Mouse (Mus musculus): ENCODE measurements around the gene Gm11027. TPM values are rescaled to one million over a fixed set of nuclear protein-coding genes. Genes with fewer than 3 reads are reported as not detected.

Gm11027 gene
- polyA plus RNA-seq, 1 experiment, result not detected

DNA sequence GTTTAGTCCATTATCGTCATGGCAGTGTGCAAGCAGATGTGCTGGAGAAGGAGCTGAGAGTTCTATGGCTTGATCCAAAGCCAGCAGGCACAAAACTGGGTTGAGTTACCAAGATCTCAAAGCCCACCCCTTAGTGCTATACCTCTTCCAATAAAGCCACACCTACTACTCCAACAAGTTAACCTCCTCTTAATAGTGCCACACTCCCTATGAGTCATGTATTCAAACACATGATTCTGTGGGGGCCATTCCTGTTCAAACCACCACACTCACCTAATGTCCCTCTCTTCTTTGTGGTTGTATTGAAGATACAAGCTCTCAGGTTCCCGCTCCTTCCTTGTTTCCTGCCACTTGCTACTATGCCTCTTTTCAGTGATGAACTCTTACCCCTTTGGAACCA lies 24.7 kb downstream of the Gm11027 start:
- no peak for TF ChIP-seq POLR2A (IDR thresholded peaks at IDR 0.05; ENCODE audit: borderline replicate concordance, insufficient read depth, low read length)
- no peak for TF ChIP-seq CTCF (IDR thresholded peaks at IDR 0.05; ENCODE audit: borderline replicate concordance, insufficient read depth, low read depth, low read length)
- WGBS, result 92% methylated on average over 2 of the region's 2 CpGs
- no peaks in the 10 kb centered on the region for H3K27me3 ChIP-seq (ENCODE audit: control insufficient read depth, insufficient read depth, low read length)
- no peak overlapping the region for H3K27ac ChIP-seq (ENCODE audit: insufficient read depth, low read length)
- no peaks in the 10 kb centered on the region for H3K4me1 ChIP-seq (ENCODE audit: control insufficient read depth, insufficient read depth, low read length)
- no peak for DNase-seq
- no peak overlapping the region for H3K4me3 ChIP-seq (replicated peaks; ENCODE audit: insufficient read depth, low read depth, low read length)

DNA sequence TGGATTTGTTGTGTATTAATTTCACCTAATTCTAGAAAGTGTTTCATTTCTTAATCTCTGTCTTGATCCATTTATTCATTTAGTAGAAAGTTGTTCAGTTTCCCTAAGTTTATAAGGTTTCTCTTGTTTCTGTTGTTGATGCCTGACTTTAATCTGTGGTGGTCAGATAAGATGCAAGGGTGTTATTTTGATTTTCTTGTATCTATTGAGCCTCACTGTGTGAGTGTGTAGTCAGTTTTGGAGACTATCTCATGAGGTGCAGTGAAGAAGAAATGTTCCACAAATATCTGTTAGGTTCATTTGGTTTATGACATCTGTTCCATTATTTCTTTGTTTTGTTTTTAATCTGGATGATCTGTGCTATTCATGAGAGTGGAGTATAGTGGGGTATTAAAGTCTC lies 27.0 kb downstream of the Gm11027 start:
- no peak for DNase-seq
- no peaks in the 10 kb centered on the region for H3K4me1 ChIP-seq (ENCODE audit: control insufficient read depth, insufficient read depth, low read length)
- TF ChIP-seq POLR2A (IDR thresholded peaks at IDR 0.05; ENCODE audit: borderline replicate concordance, insufficient read depth, low read length), result no peak
- H3K27ac ChIP-seq (ENCODE audit: insufficient read depth, low read length), result no peak overlapping the region
- H3K27me3 ChIP-seq (ENCODE audit: control insufficient read depth, insufficient read depth, low read length), result no peaks in the 10 kb centered on the region
- no peak overlapping the region for H3K4me3 ChIP-seq (replicated peaks; ENCODE audit: insufficient read depth, low read depth, low read length)

DNA sequence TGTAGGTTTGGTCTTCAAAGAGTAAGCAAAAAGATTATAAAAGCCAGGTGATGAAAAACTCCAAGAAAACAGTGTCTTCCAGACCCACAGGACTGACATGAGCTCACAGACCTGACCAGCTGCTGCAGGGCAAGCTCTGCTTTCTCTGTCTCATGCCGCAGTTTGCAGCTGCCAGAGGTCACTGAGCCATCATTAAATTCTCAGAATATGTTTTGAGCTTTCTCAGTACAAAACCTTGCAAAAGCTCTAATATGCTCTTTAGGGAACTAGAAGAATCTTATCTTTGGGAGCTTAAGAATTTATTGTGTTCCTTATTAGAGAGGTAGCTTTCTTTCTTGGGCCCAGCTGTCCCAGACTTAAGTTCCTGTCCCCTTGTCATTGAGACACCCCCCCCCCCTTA lies 30.9 kb downstream of the Gm11027 start:
- DNase-seq, result no peak
- WGBS, result 43% methylated on average over 1 of the region's 1 CpGs
- Histone ChIP-seq H3K27ac (ENCODE audit: insufficient read depth, low read length) (no peak overlapping the region), H3K4me1 (ENCODE audit: control insufficient read depth, insufficient read depth, low read length) (no peaks in the 10 kb centered on the region), H3K27me3 (ENCODE audit: control insufficient read depth, insufficient read depth, low read length) (no peaks in the 10 kb centered on the region), H3K4me3 (replicated peaks; ENCODE audit: insufficient read depth, low read depth, low read length) (no peak overlapping the region)
- TF ChIP-seq POLR2A (IDR thresholded peaks at IDR 0.05; ENCODE audit: borderline replicate concordance, insufficient read depth, low read length) (no peak), CTCF (IDR thresholded peaks at IDR 0.05; ENCODE audit: borderline replicate concordance, insufficient read depth, low read depth, low read length) (no peak)

DNA sequence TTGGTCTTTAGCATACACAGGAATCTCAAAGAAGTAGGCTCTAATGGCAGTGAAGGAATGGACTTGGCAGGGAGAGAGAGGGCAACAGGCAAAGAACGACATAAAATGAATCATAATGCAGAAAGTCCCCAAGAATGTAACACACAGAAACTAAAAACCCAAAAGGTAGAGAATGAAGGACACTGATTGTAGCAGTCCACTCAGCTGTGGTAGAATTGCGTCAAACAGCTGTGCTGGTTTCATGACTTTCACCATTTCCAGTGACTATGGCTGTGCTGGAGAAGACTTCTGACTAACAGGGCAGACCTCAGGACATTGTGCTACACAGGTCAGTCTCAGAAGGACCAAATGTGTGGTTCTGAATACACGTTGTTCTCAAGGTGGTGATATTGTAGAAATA lies 32.7 kb downstream of the Gm11027 start:
- no peak overlapping the region for H3K4me3 ChIP-seq (replicated peaks; ENCODE audit: insufficient read depth, low read depth, low read length)
- TF ChIP-seq CTCF (IDR thresholded peaks at IDR 0.05; ENCODE audit: borderline replicate concordance, insufficient read depth, low read depth, low read length) (no peak), POLR2A (IDR thresholded peaks at IDR 0.05; ENCODE audit: borderline replicate concordance, insufficient read depth, low read length) (no peak)
- H3K27me3 ChIP-seq (ENCODE audit: control insufficient read depth, insufficient read depth, low read length), result no peaks in the 10 kb centered on the region
- 80% methylated on average over 3 of the region's 3 CpGs for WGBS
- DNase-seq, result no peak
- no peak overlapping the region for H3K27ac ChIP-seq (ENCODE audit: insufficient read depth, low read length)
- H3K4me1 ChIP-seq (ENCODE audit: control insufficient read depth, insufficient read depth, low read length), result no peaks in the 10 kb centered on the region

DNA sequence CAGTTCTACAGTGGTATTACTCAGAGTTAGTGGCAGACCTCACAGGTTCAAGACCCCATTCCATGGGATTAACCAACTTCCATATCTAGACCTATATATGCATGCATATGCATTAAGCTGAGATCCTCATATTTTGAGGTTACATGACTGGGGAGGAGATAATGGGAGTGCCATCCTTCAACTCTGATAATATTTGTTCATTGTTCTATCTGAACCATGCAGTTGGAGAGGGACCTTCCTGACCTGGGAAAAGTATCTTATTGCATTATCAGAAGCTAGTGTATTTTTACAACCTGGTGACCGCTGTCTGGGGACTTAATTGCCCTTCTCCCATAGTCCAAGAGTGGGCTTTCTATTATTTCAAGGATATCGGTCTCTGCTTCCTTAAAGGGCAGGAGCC lies 33.4 kb downstream of the Gm11027 start:
- TF ChIP-seq POLR2A (IDR thresholded peaks at IDR 0.05; ENCODE audit: borderline replicate concordance, insufficient read depth, low read length) (no peak), CTCF (IDR thresholded peaks at IDR 0.05; ENCODE audit: borderline replicate concordance, insufficient read depth, low read depth, low read length) (no peak)
- DNase-seq, result no peak
- Histone ChIP-seq H3K4me3 (replicated peaks; ENCODE audit: insufficient read depth, low read depth, low read length) (no peak overlapping the region), H3K4me1 (ENCODE audit: control insufficient read depth, insufficient read depth, low read length) (no peaks in the 10 kb centered on the region), H3K27ac (ENCODE audit: insufficient read depth, low read length) (no peak overlapping the region), H3K27me3 (ENCODE audit: control insufficient read depth, insufficient read depth, low read length) (no peaks in the 10 kb centered on the region)
- WGBS, result 94% methylated on average over 2 of the region's 2 CpGs

DNA sequence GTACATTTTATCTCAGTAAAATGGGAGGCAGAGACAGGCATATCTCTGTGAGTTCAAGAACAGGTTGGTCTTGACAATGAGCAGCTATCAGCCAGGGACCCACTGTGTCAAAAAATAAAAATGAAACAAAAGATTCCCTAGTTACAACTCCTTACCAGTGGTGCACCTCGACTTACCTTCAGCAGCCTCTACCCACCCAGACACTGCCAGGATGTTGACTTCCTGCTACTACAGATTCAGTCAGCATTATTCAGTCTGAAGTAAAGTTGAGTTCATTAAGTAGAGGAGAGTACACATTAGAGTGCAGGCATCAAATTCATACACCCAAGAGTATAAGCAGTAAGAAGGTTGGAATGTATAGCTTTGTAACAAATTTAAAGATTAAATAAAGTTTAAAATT lies 38.6 kb downstream of the Gm11027 start:
- TF ChIP-seq CTCF (IDR thresholded peaks at IDR 0.05; ENCODE audit: borderline replicate concordance, insufficient read depth, low read depth, low read length) (no peak), POLR2A (IDR thresholded peaks at IDR 0.05; ENCODE audit: borderline replicate concordance, insufficient read depth, low read length) (no peak)

DNA sequence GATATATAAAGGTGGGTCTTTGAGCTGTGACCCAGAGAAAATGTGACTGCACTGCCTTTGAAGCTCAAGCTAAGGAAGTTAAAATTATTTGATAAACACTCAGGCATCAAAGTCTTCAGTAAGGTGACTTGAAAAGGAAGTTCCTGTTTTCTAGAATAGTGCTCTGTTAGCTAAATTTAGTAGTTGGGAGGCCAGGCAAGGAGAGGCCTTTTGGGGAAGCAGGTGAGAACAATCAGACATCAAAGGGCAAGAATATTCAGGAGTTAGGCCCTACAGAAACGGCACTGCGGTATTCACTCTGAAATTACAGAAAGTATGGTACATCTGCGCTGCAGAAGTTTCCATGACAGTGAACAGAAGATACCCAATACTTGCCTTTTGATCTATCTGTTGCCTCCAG lies 40.3 kb downstream of the Gm11027 start:
- TF ChIP-seq POLR2A (IDR thresholded peaks at IDR 0.05; ENCODE audit: borderline replicate concordance, insufficient read depth, low read length) (no peak), CTCF (IDR thresholded peaks at IDR 0.05; ENCODE audit: borderline replicate concordance, insufficient read depth, low read depth, low read length) (no peak)
- 86% methylated on average over 3 of the region's 3 CpGs for WGBS
- no peaks in the 10 kb centered on the region for H3K4me1 ChIP-seq (ENCODE audit: control insufficient read depth, insufficient read depth, low read length)
- H3K27ac ChIP-seq (ENCODE audit: insufficient read depth, low read length), result no peak overlapping the region
- DNase-seq, result no peak
- no peak overlapping the region for H3K4me3 ChIP-seq (replicated peaks; ENCODE audit: insufficient read depth, low read depth, low read length)
- no peaks in the 10 kb centered on the region for H3K27me3 ChIP-seq (ENCODE audit: control insufficient read depth, insufficient read depth, low read length)

More for the DNA sequence above, 38.6 kb downstream of the Gm11027 start:
- Histone ChIP-seq H3K27me3 (ENCODE audit: control insufficient read depth, insufficient read depth, low read length) (no peaks in the 10 kb centered on the region), H3K4me1 (ENCODE audit: control insufficient read depth, insufficient read depth, low read length) (no peaks in the 10 kb centered on the region), H3K4me3 (replicated peaks; ENCODE audit: insufficient read depth, low read depth, low read length) (no peak overlapping the region), H3K27ac (ENCODE audit: insufficient read depth, low read length) (no peak overlapping the region)
- WGBS, result 96% methylated on average over 1 of the region's 1 CpGs
- no peak for DNase-seq

DNA sequence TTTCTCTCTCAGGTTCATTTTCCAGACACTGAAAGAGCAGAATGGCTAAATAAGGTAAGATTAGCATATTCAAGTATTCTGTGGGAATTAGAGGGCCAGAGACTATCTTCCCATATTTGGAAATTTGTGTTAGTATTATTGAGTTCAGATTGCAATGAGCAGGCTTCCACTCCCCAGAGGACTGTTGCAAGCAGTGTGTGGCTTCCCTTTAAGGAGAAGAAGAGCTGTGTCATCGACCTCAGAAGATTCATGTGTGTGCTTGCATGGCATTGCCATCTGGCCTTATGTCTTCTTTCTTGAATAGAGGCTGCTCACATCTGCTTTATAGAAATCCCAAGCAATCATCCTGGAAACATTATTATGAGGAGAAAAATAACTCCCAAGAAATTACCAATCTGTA lies 42.6 kb downstream of the Gm11027 start:
- no peak for DNase-seq
- Histone ChIP-seq H3K4me1 (ENCODE audit: control insufficient read depth, insufficient read depth, low read length) (no peaks in the 10 kb centered on the region), H3K4me3 (replicated peaks; ENCODE audit: insufficient read depth, low read depth, low read length) (no peak overlapping the region), H3K27ac (ENCODE audit: insufficient read depth, low read length) (no peak overlapping the region), H3K27me3 (ENCODE audit: control insufficient read depth, insufficient read depth, low read length) (no peaks in the 10 kb centered on the region)
- TF ChIP-seq POLR2A (IDR thresholded peaks at IDR 0.05; ENCODE audit: borderline replicate concordance, insufficient read depth, low read length) (no peak), CTCF (IDR thresholded peaks at IDR 0.05; ENCODE audit: borderline replicate concordance, insufficient read depth, low read depth, low read length) (no peak)
- WGBS, result 41% methylated on average over 1 of the region's 1 CpGs

Other genes starting within 250 kb of the Gm11027 start
- 27.9 and 34.0 TPM in 2 replicates for gene Zfp386, start 227.7 kb upstream of the Gm11027 start, polyA plus RNA-seq (2012; rRNA removed)
- gene Vipr2, start 197.7 kb upstream of the Gm11027 start, polyA plus RNA-seq (2012; rRNA removed), result 7.8 and 11.2 TPM in 2 replicates
- gene Wdr60, start 12.4 kb upstream of the Gm11027 start, polyA plus RNA-seq (2012; rRNA removed), result 12.5 and 13.5 TPM in 2 replicates
- gene Esyt2, start 5.8 kb downstream of the Gm11027 start, polyA plus RNA-seq (2012; rRNA removed), result 18.6 and 19.5 TPM in 2 replicates
- 3.7 and 4.1 TPM in 2 replicates for gene Ncapg2, start 130.0 kb downstream of the Gm11027 start, polyA plus RNA-seq (2012; rRNA removed)
- 97.8 and 103 TPM in 2 replicates for gene Ptprn2, start 210.3 kb downstream of the Gm11027 start, polyA plus RNA-seq (2012; rRNA removed)

Data from cerebellum, adult 2 months (tissue).